Mouse (Mus musculus) thymus, postnatal 10 days (tissue): ENCODE data around the gene Kdm5a.

ENCODE experiments used
- DNase-seq, 2 experiments: peaks; one replicate each; pipeline ENCODE4 v3.0.0; 2021; ENCODE audit warnings: low spot score in 2 of 2

Kdm5a gene

DNA sequence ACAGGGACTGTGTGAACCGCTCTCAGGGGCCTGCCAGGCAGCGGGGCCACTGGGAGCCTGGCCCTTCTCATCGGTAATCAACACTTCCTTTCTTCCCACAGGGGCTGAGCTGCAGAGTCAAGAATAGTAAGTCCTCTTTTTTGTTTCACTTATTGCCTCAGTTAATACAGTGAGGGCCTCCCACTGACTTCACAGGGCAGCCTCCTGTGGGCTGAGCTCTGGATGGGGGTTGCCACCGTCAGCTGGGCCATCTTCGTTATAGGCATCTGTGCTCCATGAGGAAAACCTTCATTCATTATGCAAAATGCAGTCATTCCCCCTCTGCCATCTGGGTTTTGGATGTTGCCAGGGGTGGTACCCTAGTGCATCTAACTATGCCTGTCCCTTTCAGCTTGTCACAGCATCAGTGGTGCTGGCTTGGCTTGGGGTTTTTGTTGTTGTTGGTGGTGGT, 108.1 kb downstream of the Kdm5a start:
- no peak for DNase-seq

- no peak for DNase-seq
Measured at GRCm38 (mm10) chr6:120472455-120473140, 108.7 kb downstream of the Kdm5a start.

DNA sequence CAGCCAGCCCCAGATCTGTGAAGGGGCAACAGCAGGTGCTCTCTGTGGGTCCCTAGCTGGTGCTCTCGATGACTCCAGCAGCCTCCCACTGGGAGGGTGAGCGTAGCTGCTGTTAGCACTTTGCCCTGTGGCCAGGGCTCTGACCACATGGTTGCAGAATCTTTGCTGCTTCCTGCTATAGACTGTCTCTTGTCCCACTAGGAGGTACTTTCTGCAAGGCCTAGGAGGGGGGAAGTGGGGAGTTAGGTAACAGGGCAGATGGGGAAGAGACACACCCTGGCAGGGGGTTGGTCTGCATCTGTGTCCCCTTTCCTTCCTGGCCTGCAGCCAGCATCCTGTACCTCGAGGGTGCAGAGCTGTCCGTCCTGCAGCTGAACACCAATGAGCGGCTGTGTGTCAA, 109.5 kb downstream of the Kdm5a start:
- no peak for DNase-seq

- DNase-seq: no peak
Measured at GRCm38 (mm10) chr6:120475288-120475687, 111.4 kb downstream of the Kdm5a start.

DNA sequence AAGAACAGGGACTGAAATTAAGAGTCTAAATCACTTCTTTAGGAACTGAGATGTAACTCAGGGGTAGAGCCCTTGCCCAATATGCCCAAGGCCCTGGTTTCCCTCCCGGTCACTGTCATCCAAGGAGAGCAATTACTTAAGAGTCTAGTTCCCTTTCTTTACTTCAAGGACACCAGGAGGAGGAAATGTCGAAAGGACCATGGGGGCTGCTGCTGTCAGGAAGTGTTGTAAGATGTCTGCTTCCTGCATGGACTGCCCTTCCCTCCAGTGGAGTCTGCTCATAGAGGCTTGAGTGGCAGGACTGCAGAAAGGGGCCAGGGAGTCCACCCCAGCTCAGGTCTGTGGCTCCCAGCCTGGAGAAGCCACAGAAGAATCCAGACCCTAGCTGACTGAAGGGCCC, 115.4 kb downstream of the Kdm5a start:
- no peak for DNase-seq

DNA sequence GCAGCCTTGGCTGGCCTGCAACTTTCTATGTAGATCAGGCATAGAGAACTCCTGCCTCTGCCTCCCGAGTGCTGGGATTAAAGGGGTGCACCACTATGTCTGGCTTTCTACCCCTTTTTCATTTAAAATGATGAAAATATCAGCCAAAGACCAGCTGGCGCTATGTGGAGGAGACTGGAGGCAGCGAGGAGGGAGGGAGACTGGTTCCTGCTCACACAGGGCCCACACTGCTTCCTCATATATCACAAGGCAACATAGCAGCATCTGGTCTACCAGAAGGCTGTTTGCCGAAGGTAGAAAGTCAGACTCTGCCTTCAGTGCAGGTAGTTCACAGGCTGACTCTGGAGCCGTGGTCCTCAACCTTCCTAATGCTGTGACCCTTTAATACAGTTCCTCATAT, 116.4 kb downstream of the Kdm5a start:
- DNase-seq: no peak

- peak in 1 of 2 experiments; percentile 54 for DNase-seq
Measured at GRCm38 (mm10) chr6:120481538-120481937, 117.6 kb downstream of the Kdm5a start.

GRCm38 (mm10) chr6:120482021-120482420, 118.1 kb downstream of the Kdm5a start:
- DNase-seq: no peak

GRCm38 (mm10) chr6:120482756-120483155, 118.8 kb downstream of the Kdm5a start:
- DNase-seq: no peak

DNA sequence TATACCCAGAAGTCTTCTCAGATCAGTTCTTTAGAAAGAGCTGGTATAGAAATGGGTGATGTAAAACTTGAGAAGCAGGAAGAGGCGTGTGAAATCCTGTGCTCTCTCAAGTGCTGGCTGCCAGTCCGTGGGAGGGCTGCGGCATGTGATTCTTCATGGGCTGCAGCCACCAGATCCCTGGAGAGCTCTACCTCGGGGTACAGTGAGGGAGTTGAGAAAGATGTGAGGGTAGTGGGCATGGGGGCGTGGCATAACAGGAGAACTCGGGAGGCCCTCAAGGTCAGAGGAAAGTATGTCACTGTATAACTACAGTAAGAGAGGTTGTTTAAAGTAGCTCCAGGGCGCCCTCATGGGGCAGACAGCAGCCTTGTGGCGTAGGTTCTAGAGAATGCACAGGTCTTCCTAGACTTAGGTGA, 119.3 kb downstream of the Kdm5a start:
- peak; percentile 49 to 68 for DNase-seq

- no peak for DNase-seq
Measured at GRCm38 (mm10) chr6:120485038-120485437, 121.1 kb downstream of the Kdm5a start.

DNA sequence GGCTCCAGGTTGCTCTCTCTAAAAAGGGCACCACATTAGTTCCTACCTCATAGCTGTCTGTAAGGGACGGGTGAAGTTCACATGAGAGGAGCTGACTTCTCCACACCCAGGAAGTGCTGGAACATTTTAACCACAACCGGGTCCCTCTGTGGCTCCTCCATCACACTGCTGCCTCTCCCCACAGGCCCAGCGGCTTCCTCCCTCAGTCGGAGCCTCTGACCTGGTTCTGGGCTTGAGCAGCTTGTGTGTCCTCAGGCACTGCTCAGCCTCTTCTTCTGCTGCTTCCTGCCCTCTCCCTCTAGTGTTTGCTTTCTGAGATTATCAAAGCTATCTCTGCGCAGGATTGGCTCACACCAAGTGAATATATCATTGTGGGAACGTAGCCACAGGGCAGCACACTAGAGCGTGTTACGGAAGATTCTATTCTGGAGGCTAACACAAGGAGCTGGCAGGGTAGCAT, 122.2 kb downstream of the Kdm5a start:
- DNase-seq: peak; percentile 59 to 62

GRCm38 (mm10) chr6:120488647-120489046, 124.7 kb downstream of the Kdm5a start:
- DNase-seq: no peak

- DNase-seq: no peak
Measured at GRCm38 (mm10) chr6:120489461-120489860, 125.5 kb downstream of the Kdm5a start.

GRCm38 (mm10) chr6:120491064-120491463, 127.1 kb downstream of the Kdm5a start:
- no peak for DNase-seq

- no peak for DNase-seq
Measured at GRCm38 (mm10) chr6:120491862-120492498, 128.1 kb downstream of the Kdm5a start.

GRCm38 (mm10) chr6:120492499-120493373, 128.8 kb downstream of the Kdm5a start:
- no peak for DNase-seq

DNA sequence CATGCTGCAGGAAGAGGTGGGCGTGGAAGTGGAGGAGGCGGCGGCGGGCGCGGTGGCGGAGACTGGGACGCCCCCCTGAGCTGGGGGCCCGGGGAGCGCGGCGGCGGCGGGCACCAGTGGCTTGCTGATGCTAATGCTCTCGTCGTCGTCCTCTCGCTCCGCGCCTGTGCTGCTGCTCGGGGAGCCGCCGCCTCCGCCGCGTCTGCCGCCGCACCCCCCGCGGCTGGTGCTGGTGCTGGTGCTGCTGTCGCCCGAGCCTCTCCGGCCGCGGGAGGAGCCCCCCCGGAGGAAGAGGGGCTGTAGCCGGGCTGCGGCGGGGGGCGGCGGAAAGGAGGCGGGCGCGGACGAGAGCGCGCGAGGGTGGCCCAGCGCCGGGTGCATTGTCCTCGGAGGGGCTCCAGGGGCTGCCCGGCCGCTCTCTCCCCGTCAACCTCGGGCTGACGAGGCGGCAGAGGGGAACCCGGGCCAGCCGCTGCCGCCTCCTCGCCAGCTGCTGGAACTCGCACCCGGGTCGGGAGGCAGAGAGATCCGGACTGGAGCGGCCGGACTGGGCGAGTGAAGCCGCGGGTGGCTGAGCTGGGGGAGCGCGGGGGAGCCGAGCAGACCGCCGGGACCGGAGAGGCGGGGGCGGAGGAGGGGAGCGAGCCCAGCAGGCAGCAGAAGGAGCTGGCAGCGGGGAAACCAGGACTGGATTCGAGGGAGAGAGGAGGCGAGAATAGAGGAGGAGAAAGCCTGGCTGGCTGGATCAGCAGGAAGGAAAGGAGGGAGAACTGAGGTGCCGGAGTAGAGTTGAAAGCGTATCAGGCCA, 129.7 kb downstream of the Kdm5a start, which contains the start of gene Tmem121b:
Gene Tmem121b, minus strand, starts transcription at position 434 of the 808 bp plus-strand sequence.
- peak in 1 of 2 experiments; percentile 30 for DNase-seq
